Mouse (Mus musculus) brain, adult 2 months (tissue): Measurements from ENCODE around the gene Dffa.
"Not testable (repeated sequence)": the region's sequence is repeated elsewhere in the genome, so short reads cannot be mapped to it uniquely, and the experiment has no call there.

Experiments used
- DNase-seq: peaks from one replicate; pipeline ENCODE4 v3.0.0; 2011; ENCODE audit warnings: low read depth, low spot score

Gene Dffa

DNA sequence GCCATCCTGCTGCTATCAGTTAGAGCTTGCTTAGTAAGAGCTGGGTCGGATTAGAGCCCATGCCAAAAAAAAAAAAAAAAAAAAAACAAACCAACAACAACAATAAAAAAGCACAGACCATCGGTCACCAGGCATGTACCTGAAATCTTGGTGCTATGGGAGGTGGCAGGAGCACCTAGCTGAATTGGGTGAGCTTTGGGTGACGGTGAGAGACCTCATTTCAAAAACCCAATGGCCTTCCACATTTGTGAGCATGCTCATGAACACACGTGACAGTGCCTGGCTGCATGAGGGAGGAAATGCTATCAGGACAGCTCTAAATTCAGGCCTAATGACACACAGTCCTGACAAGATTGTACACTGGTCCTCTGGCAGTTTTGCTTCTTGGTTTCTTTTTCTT is 44.1 kb downstream of the Dffa start:
- no peak for DNase-seq

DNA sequence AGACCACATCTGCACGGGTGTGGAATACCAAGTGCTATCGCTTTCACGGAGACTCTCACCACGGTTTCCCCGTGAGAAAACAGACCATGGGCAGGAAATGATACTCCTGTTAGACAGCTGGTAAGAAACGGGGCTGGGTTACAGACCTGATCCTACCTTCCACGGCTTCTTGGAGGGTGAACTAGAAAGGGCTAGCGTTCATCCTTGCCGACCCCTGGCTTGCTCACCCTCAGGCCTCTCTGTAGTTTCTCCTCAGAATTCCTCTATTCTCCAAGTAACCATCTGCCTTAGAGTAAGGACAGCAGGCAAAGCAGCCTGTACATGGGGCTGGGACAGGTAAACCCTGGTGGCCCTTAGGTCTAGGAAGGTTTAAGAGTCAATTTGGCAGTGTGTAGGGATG is 45.2 kb downstream of the Dffa start:
- no peak for DNase-seq

DNA sequence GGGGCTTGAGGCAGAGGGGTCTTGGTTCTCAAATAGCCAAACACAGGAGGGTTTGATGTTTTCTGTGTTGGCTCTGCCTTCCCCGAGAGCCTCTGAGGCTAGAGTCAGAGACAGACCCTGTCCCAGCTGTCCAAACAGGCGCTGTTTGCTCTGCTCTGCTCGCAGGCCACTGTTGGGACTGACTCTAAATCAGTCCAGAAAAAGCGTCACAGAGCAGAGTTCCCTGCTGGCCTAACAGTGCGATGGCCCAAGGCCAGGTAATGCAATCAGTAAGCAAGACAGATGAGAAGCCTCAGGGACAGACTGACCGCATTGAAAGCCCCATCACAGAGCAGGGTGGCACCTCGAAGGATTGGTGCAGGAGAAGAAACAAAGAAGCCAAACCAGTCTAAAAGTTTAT is 45.7 kb downstream of the Dffa start:
- no peak for DNase-seq

DNA sequence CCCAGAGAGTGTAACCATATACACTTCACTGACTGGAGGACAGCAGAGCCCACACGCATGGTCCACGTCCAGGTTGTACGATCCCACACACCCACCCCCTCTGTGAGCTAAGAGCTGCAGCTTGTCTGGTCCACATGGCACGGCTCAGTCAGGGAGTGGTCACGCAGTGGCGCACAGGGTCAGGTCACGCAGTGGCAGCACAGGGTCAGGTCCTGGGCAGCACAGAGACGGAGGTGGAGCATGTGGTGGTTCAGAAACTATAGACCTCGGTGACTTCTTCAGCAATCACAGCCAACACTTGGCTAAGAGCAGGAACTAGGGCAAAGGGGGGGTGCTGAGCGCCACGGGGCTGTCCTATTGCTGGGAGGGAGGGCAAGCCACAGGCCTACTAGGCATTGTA is 46.3 kb downstream of the Dffa start:
- DNase-seq, result no peak

DNA sequence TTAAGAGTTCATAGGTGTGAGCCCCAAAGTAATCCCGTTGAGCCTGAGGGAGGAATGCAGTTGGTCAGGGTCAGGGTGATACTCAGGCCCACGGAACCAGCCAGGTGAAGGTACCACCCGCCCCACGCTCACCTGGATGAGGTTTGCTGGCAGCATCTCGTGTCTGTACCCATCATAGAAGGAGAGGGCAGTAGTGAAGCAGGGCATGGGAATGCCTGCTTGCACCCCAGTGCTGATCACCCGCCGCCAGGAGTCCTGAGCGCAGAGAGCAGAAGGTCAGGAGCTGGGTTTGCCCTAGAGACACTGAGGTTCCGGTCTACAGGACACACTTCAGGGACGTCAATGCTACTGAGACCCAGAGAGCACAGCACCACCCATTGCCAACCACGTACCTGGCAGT is 46.8 kb downstream of the Dffa start:
- DNase-seq, result no peak

DNA sequence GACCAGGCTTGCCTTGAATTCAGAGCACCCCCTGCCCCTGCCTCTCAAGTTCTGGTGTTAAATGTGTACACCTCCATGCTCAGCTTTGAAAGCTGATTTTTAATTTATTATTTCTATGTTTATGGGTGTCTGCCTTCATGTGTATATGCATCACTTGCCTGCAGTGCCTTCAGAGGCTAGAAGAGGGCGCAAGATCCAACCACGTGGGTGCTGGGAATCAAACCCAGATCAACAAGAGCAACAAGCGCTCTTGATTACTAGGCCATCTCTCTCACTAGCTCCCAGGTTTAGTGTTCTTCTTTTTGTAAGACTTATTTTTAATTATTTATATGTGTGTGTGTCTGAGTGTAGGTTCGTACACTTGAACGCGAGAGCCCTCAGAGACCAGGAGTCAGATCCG is 50.9 kb downstream of the Dffa start:
- no peak for DNase-seq

DNA sequence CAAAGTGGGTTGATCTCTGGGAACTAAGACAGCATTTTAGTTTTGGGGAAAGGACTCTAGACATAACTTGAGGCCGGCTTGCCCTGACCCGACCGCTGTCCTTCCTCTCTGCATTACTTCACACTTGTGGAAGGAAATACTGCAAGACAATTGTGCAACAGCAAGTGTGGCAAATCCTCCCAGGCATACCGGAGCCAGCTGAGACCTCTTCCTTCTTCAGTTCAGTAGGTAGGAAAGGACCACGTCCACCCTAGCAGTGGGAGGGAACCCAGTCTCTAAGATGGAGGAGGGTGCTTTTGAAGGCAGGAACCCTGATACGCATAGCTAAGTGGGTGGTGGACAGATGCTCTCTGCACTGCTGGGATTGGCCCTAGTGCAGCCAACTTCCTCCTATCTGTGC is 51.8 kb downstream of the Dffa start:
- peak; percentile 37 for DNase-seq

DNA sequence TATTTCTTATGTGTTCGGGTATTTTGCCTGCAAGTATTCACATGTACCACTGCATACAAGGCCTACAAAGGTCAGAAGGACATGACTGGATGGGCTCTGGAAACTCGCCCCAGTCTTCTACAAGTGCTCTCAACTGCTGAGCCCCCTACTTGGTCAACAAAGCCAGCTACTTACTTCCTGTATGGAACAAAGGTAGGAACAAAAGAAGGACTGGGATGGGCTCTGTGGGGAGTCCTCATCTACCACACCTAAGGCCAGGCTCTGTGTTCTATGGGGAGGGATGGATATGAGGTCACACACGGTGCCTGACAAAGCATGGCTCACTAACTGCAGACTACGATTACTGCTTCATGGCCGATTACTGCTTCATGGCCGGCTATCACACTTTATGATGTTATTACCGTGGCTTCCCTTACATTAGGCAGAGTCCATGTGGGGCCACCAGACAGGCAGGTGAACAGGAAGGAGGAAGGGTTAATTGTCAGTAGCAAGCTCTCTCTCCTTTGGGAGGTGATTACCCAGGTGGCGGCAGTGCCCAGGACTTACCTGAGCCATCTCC is 53.5 kb downstream of the Dffa start:
- no peak for DNase-seq

DNA sequence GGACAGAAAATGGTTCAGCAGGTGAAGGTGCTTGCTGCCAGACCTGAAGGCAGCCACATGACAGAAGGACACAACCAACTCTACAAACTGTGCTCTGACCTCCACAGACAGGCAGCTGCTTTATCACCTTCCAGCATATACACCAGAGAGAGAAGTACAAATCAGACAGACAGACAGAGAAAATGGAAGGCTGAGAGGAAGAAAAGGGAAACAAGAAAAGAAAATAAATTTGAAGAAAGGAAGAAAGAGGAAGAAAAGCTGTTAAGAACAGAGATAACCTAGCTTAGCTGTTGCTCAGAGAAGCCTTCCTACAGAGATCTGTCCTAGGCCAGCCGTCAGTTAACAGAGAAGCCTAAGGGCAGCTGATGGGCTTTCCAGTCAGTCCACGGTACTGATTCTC is 55.3 kb downstream of the Dffa start:
- no peak for DNase-seq

DNA sequence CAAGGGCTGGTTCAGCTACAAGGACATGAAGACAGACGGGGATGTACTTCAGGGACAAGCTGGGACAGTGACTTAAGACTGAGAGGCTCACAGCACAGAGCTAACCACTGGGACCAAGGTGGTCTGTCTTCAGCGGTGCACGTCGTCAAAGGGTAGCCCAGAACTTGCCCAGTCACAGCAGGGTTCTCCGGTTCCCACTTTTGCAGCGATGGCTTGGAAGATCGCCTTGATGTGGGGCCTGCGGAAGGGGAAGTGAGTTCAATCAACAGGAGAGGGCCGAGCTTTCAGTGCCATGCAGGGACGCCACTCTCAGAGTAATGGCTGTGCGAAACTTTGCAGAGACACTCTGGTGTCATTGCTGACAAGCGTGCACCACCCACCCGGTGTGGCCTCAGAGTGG is 55.9 kb downstream of the Dffa start:
- DNase-seq, result no peak

DNA sequence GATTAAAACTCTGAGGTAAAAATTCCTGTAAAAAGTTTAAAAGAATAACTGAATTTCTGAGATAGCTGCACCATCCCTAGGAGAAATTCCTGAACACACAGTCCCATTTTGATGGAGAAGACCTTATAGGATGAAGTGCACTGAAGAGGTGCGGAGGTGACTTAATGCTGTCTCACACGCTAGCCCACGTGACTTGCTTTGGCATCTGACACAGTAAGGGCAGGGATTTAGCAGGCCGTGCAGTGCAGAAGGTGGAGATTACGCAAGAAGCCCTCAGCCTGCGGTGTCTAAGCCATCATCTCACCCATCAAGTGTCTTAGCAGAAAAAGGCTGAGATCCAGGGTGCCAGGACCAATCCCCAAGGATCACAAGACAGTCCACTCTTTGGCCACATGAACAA is 57.2 kb downstream of the Dffa start:
- DNase-seq, result no peak

DNA sequence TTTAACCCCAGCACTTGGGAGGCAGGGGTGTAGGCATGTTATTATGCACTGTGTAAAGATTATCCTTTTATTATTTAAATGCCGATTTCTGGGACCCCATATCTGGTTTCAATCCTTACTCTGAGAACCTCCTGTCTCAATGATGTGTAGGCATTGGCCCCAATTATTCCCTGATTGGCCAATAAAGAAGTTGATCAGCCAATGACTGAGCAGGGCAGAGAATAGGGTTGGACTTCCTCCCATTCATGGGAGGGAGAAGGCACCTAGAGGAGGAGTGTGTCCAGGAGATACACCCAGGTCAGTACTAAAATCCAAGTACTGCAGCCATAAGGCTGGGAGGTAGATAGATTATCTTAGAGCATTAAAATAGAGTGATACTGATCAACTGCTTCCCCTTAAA is 59.2 kb downstream of the Dffa start:
- DNase-seq, result no peak

DNA sequence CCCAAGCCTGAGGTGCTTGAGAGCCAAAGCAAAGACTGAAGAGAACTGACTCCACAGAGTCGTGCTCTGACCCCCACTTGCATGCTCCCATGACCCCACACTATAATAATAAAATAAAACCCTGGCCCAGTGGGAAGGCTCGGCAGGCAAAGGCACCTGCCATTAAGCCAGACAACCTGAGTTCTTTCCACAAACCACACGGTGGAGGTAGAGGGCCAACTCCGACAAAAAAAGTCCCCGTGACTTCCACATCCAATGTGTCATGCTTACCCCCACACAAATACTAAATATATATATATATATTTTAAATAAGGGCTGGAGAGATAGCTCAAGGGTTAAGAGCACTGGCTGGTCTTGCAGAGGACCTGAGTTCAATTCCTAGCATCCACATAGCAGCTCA is 60.2 kb downstream of the Dffa start:
- DNase-seq, result peak; percentile 55

DNA sequence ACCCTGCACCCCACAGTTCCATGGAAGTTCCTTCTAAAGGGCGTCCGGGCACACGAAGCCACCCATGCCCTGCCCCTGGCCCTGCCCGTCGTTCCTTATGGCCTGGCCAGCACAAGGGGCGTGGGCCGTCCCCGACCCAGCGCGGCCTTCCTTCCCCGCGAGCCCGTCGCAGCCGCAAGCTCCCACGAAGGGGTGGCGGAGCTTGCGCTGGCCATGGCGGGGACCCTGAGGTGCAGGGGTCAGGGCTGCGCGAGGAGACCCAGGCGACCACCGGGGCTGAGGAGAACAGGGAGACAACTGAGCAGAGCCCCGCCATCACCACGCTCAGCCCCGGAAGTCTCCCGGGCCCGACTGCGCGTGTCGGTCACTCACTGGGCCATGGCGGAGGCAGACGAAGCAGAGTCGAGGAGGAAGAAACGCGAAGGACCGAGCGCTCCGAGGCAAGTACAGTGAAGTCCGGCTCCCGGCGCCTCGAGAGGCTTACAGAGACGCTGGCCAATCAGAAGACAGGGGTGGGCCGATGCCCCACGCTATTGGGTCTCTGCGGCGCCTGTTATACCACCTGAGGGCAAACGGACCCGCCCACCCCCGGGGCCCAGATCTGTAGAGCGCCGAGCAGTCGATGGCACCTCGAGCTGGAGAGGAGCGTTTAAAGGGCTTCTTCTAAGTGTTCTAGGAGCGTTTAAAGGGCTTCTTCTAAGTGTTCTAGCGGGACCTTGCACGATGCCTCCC is 62.4 kb downstream of the Dffa start, which contains the start of gene Pgd:
Gene Pgd (minus strand): TSS at position 557 of the 732 bp plus-strand sequence.
- DNase-seq, result peak; percentile 98

DNA sequence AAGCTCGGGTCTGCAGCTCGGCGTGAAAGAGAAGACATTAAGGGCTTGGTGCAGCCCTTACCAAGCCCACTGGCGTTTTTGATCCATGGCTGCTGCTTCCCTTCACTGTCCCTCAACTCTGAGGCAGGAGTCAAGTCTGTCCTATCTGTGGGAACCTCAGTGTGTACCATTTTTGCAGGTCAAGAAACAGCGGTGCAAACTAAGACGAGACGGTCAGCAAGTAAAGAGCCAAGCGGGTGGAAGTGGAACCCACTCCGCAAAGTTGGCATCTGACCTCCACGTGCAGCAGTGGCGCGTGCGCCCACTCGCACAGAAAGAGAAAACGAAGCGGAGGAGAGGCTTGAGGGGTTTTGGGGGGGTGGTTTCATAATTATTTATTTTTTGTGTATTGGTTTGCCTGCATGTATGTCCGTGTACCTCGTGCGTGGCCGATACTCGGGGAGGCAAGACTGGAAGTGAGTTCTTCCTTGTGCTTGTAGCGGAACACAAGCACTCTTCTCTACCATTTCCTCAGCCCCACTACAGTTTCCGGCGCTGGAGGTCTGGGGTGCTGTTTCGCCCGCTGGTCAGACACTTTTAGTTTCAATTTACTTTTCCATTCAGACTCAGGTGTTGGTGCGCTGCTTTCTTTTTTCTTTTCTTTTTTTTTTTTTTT is 63.1 kb downstream of the Dffa start:
- peak; percentile 31 for DNase-seq

DNA sequence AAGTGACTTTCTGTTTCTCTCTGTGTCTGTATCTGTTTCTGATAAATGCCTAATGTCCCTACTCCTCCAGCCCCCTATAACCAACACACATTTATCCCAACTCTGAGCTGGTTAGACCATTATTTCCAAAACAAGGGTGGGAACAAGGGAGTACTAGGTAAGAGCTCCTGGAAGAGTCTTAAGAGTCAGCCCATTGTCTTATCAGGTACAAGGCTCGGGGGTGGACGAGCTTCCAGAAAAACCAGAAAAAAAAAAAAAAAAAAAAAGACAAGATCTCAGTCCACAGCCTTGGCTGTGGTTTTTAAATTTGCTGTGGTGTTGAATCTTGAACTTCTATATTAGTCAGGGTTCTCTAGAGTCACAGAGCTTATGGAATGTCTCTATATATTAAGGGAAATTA is 64.1 kb downstream of the Dffa start:
- no peak for DNase-seq

DNA sequence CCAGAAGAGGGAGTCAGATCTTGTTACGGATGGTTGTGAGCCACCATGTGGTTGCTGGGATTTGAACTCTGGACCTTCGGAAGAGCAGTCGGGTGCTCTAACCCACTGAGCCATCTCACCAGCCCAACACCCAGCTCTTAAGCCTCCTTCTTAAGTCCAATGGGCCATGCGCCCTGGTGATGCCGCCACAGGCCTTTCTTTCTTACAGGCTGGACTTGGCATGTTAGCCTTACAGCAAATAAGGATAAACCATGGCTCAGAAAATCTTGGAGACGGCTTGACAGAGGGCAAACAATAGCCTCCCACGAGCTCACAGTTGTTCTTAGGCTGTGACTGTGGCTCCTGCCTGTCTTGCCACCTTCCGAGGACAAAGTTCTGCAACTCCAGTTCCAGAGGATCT is 66.0 kb downstream of the Dffa start:
- not testable (repeated sequence) for DNase-seq
